Comparison of ENCODE assay signal across 9 mouse cellular contexts in genomic region chrX:141175353-141175752, GRCm38 (mm10).
DNase-seq lines count a peak whose midpoint lies in the region; ATAC-seq lines count a peak whose summit lies in the region.
"Had no signal": no experiment of that assay in that cellular context is flagged by ENCODE, and none has a peak within 500 bp of the region (broad histone marks: within the 10 kb centered on the region; RNA-seq: fewer than 3 reads in every experiment).

No protein-coding gene starts in this region.

- no peak overlapping the region for H3K9ac ChIP-seq in intestine, embryonic 14.5 days (ENCODE audit: low read length)
- H3K9ac ChIP-seq in intestine, embryonic 16.5 days (ENCODE audit: low read depth, low read length) = no peak overlapping the region
- H3K9ac ChIP-seq: limb, embryonic 12.5 days had no signal

- no peak for ATAC-seq in intestine, embryonic 14.5 days (replicated peaks; ENCODE audit: low FRiP score, low TSS enrichment, low read depth)
- no peak for ATAC-seq in intestine, embryonic 16.5 days
- peak; percentile 88 for ATAC-seq in frontal cortex, adult (ENCODE audit: low TSS enrichment)
- ATAC-seq in activated CD4-positive, CD25-positive, alpha-beta regulatory T cell, adult 4 months = no peak

- peak; percentile 63 for DNase-seq in intestine, embryonic 14.5 days (ENCODE audit: low spot score)
- peak; percentile 19 for DNase-seq in A20 (ENCODE audit: low read depth, low spot score)
- peak; percentile 31 for DNase-seq in MEL-GATA-1-ER (ENCODE audit: extremely low read depth, low read depth)
- peak; percentile 48 for DNase-seq in lung, postnatal 10 days
- no peak for DNase-seq in spleen, adult 18-20 months

- H3K27me3 ChIP-seq in intestine, embryonic 14.5 days (replicated peaks; ENCODE audit: control insufficient read depth, insufficient read depth, low read length) = peaks cover 16% of the 10 kb centered on the region
- H3K27me3 ChIP-seq in intestine, embryonic 16.5 days (replicated peaks; ENCODE audit: control insufficient read depth, insufficient read depth, low read length) = no peaks in the 10 kb centered on the region; the same call in 1 of the 2 replicates

- no peak overlapping the region for H3K4me2 ChIP-seq in intestine, embryonic 14.5 days (ENCODE audit: low read length)
- no peak overlapping the region for H3K4me2 ChIP-seq in intestine, embryonic 16.5 days (ENCODE audit: low read depth, low read length)
- H3K4me2 ChIP-seq: limb, embryonic 12.5 days had no signal

- 33% methylated on average over 7 of the region's 7 CpGs for WGBS in intestine, embryonic 14.5 days
- WGBS in intestine, embryonic 16.5 days = 36% methylated on average over 7 of the region's 7 CpGs

- no peak overlapping the region for H3K4me3 ChIP-seq in intestine, embryonic 14.5 days (ENCODE audit: low read depth, low read length)
- H3K4me3 ChIP-seq in intestine, embryonic 16.5 days (ENCODE audit: low read length) = no peak overlapping the region
- H3K4me3 ChIP-seq: limb, embryonic 12.5 days had no signal

- no peaks in the 10 kb centered on the region for H3K4me1 ChIP-seq in intestine, embryonic 14.5 days (replicated peaks; ENCODE audit: control insufficient read depth, insufficient read depth, low read length)
- no peaks in the 10 kb centered on the region for H3K4me1 ChIP-seq in intestine, embryonic 16.5 days (ENCODE audit: control insufficient read depth, insufficient read depth, low read length)
- H3K4me1 ChIP-seq: limb, embryonic 12.5 days had no signal

- H3K27ac ChIP-seq in intestine, embryonic 14.5 days (ENCODE audit: low read depth) = no peak overlapping the region
- no peak overlapping the region for H3K27ac ChIP-seq in intestine, embryonic 16.5 days (ENCODE audit: low read length)
- H3K27ac ChIP-seq: limb, embryonic 12.5 days had no signal

- H3K9me3 ChIP-seq in intestine, embryonic 14.5 days (ENCODE audit: control insufficient read depth, low read length) = no peaks in the 10 kb centered on the region
- no peaks in the 10 kb centered on the region for H3K9me3 ChIP-seq in intestine, embryonic 16.5 days (ENCODE audit: control insufficient read depth, low read length)
- H3K9me3 ChIP-seq: limb, embryonic 12.5 days had no signal

- no peaks in the 10 kb centered on the region for H3K36me3 ChIP-seq in intestine, embryonic 14.5 days (ENCODE audit: control insufficient read depth, insufficient read depth, low read length)
- H3K36me3 ChIP-seq in intestine, embryonic 16.5 days (ENCODE audit: control insufficient read depth, insufficient read depth, low read length) = no peaks in the 10 kb centered on the region
- H3K36me3 ChIP-seq: limb, embryonic 12.5 days had no signal

Comparison
In these comparisons a context has a peak if more than half of its experiments do, and no peak if none do; other contexts are left out.
1. DNase-seq: peak in intestine, embryonic 14.5 days (single experiment), A20 (single experiment), MEL-GATA-1-ER (single experiment) and lung, postnatal 10 days (single experiment); none in spleen, adult 18-20 months (0 of 2).